Mouse (Mus musculus): ENCODE results near the gene Thrap3. TPM values are rescaled to one million over a fixed set of nuclear protein-coding genes. Genes with fewer than 3 reads are reported as not detected.

Gene Thrap3
- polyA plus RNA-seq, 1 experiment from 2014 or later, result 163 TPM

DNA sequence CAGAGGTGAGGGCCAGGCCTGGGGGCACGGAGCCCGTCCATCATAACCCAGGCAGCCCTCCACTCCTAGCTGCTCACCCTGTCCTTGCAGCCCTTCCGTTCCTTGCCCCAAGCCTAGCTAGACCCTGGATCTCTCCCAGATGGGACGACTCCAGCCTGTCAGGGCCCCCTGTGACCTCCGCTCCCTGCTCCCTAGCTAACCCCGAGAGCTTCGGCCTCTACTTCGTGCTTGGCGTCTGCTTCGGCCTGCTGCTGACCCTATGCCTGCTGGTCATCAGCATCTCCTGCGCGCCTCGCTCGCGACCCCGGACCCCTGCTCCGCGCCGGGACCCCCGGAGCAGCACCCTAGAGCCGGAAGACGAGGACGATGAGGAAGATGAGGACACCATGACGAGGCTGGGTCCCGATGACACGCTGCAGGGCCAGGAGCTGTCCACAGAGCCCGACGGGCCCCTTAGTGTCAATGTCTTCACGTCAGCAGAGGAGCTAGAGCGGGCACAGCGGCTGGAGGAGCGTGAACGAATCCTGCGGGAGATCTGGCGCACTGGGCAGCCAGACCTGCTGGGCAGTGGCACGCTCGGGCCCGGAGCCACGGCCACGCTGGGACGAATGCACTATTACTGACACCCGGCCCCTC is 53.4 kb downstream of the Thrap3 start:
- Histone ChIP-seq H3K36me3 (no peaks in the 10 kb centered on the region), H3K4me1 (replicated peaks) (peaks cover 22% of the 10 kb centered on the region), H3K9ac (peak overlapping the region; percentile 70), H3K27ac (peak overlapping the region; percentile 23; the same call in 1 of the 2 replicates), H3K4me3 (peak overlapping the region; percentile 45), H3K27me3 (peaks cover 58% of the 10 kb centered on the region), H3K9me3 (no peaks in the 10 kb centered on the region), H3K4me2 (peak overlapping the region; percentile 69)
- ATAC-seq (ENCODE audit: low FRiP score), result no peak
- WGBS, result 20% methylated on average over 42 of the region's 42 CpGs

GRCm38 (mm10) chr4:126148161-126148961 is 54.2 kb downstream of the Thrap3 start:
- WGBS, result under 1% methylated on average over 60 of the region's 67 CpGs
- peak; percentile 26 for ATAC-seq (ENCODE audit: low FRiP score)
- peak overlapping the region; percentile 23 for H3K27ac ChIP-seq

DNA sequence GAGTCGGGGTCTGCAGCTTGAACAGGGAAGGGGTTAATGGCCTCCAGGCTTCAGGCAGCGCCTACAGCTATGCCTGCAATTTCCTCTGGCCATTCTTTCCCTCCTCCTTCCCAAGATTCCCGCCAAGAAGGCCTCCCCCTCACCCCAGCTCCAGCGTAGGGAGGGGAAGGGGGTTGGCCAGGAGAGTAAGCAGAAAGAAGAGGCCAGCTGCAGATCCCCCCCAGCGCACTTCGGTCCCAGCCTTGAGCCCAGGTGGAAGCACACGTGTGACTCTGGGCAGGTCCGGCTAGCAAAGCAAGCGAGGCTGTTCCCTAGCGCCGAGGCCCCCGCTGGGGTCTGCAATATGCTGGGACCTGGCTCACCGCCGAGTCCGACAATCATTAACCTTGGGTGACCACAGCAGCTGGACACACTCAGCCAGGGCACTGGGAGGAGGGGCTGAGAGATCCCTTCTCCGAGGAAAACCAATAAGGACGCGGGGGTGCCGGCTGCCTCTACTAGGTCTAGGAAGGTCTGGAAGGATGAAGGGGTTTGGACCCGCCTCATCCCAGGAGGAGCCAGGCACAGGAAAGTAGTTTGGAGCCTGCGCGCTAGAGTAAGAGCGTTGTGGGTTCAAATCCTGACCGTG is 54.9 kb downstream of the Thrap3 start, which contains the start of gene Eva1b:
Gene Eva1b, plus strand, starts transcription at position 212 of the 628 bp plus-strand sequence.
- Histone ChIP-seq H3K27me3 (peaks cover 58% of the 10 kb centered on the region), H3K4me1 (replicated peaks) (peaks cover 22% of the 10 kb centered on the region), H3K4me2 (peak within 1 kb of the TSS; percentile 69), H3K9ac (peak within 1 kb of the TSS; percentile 70), H3K36me3 (no peaks in the 10 kb centered on the region), H3K4me3 (peak within 1 kb of the TSS; percentile 45), H3K27ac (peak within 1 kb of the TSS; percentile 23), H3K9me3 (no peaks in the 10 kb centered on the region)
- WGBS, result 1% methylated on average over 24 of the region's 24 CpGs
- ATAC-seq (ENCODE audit: low FRiP score), result 0 out of 2 replicates have a peak, but pooled peaks have one; percentile 12

More at GRCm38 (mm10) chr4:126148161-126148961, 54.2 kb downstream of the Thrap3 start:
- H3K9me3 ChIP-seq, result no peaks in the 10 kb centered on the region
- H3K27me3 ChIP-seq, result peaks cover 58% of the 10 kb centered on the region
- peak overlapping the region; percentile 70 for H3K9ac ChIP-seq
- peaks cover 22% of the 10 kb centered on the region for H3K4me1 ChIP-seq (replicated peaks)
- H3K36me3 ChIP-seq, result no peaks in the 10 kb centered on the region
- H3K4me2 ChIP-seq, result peak overlapping the region; percentile 69
- H3K4me3 ChIP-seq, result peak overlapping the region; percentile 45

GRCm38 (mm10) chr4:126146974-126147532 is 55.5 kb downstream of the Thrap3 start:
- no peak overlapping the region for H3K4me2 ChIP-seq

DNA sequence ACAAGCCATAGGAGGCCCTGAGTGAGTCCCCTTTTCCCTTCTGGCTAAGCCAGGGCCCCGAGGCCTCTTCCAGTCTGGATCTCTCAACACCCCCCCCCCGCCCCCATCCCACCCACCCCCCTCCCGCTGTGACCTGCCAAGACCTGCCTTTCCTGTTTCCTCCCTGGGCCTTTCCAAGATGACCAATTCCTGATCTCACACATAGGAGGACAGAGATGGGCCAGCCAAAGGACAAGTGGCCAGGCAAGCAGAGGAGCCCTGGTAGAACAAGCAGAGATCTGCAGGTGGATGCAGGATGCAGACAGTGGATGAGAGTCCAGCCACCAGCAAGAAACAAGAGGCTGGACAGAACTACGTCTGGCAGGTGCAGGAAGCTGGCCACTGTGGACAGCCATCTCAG is 57.2 kb downstream of the Thrap3 start:
- H3K36me3 ChIP-seq, result peaks cover 8% of the 10 kb centered on the region
- H3K9me3 ChIP-seq, result no peaks in the 10 kb centered on the region
- peaks cover 37% of the 10 kb centered on the region for H3K27me3 ChIP-seq
- peaks cover 22% of the 10 kb centered on the region for H3K4me1 ChIP-seq (replicated peaks)
- no peak for ATAC-seq (ENCODE audit: low FRiP score)
- no peak overlapping the region for H3K4me2 ChIP-seq
- no peak overlapping the region for H3K4me3 ChIP-seq
- no peak overlapping the region for H3K9ac ChIP-seq
- 45% methylated on average over 4 of the region's 4 CpGs for WGBS
- H3K27ac ChIP-seq, result no peak overlapping the region

More at GRCm38 (mm10) chr4:126146974-126147532, 55.5 kb downstream of the Thrap3 start:
- ATAC-seq (ENCODE audit: low FRiP score), result no peak
- H3K9me3 ChIP-seq, result no peaks in the 10 kb centered on the region
- no peak overlapping the region for H3K4me3 ChIP-seq
- 54% methylated on average over 9 of the region's 9 CpGs for WGBS
- H3K9ac ChIP-seq, result no peak overlapping the region
- peaks cover 54% of the 10 kb centered on the region for H3K27me3 ChIP-seq
- no peaks in the 10 kb centered on the region for H3K36me3 ChIP-seq
- H3K4me1 ChIP-seq (replicated peaks), result peaks cover 22% of the 10 kb centered on the region
- H3K27ac ChIP-seq, result no peak overlapping the region

GRCm38 (mm10) chr4:126141021-126141420 is 61.5 kb downstream of the Thrap3 start:
- no peak for ATAC-seq (ENCODE audit: low FRiP score)
- no peaks in the 10 kb centered on the region for H3K27me3 ChIP-seq
- no peak overlapping the region for H3K27ac ChIP-seq
- 79% methylated on average over 5 of the region's 5 CpGs for WGBS
- H3K36me3 ChIP-seq, result peaks cover 50% of the 10 kb centered on the region
- no peak overlapping the region for H3K4me2 ChIP-seq
- H3K4me1 ChIP-seq (replicated peaks), result no peaks in the 10 kb centered on the region
- no peaks in the 10 kb centered on the region for H3K9me3 ChIP-seq
- no peak overlapping the region for H3K9ac ChIP-seq
- no peak overlapping the region for H3K4me3 ChIP-seq

DNA sequence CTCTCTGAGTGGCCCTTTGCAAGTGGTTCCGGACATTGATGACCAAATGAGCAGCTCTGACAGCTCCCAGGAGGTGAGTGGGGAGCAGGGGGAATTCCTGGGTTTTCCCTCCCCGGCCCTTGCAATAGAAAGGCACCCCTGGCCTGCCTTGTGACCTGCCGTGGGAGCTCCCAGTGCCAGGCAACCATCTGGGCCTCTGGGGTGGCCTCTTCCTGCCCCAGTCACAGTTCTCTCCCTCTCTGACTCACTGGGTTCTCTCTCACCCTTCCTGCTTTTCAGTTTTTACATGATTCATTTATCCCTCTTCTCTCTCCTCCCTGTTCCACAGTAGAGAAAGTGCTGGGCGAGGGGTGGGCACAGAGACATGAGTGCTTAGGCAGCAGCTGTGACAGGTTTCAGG is 64.8 kb downstream of the Thrap3 start:
- H3K27me3 ChIP-seq, result no peaks in the 10 kb centered on the region
- no peak overlapping the region for H3K4me3 ChIP-seq
- 81% methylated on average over 4 of the region's 4 CpGs for WGBS
- ATAC-seq (ENCODE audit: low FRiP score), result no peak
- no peak overlapping the region for H3K27ac ChIP-seq
- H3K4me1 ChIP-seq (replicated peaks), result peaks cover 2% of the 10 kb centered on the region; the same call in 1 of the 2 replicates
- no peaks in the 10 kb centered on the region for H3K9me3 ChIP-seq
- H3K9ac ChIP-seq, result no peak overlapping the region
- peaks cover 81% of the 10 kb centered on the region for H3K36me3 ChIP-seq
- no peak overlapping the region for H3K4me2 ChIP-seq

DNA sequence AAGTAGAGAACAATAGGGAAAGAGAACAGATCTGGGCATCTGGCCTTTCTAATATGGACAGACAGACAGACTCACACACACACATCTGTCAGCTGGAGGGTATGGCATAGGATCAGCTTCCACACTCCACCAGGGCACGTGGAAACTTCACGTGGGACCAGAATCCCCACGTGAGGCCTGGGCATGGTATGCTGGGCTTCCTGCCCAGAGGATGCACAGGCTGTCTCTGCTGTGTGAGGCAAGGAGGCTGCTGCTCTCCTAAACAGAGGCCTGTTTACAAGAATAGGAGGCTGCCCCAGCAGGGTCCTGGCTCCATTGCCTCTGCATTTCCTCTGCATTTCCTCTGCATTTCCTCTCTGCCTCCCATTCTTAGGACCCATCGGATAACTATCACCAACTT is 67.9 kb downstream of the Thrap3 start:
- no peak overlapping the region; the same call in 1 of the 2 replicates for H3K9ac ChIP-seq
- 90% methylated on average over 4 of the region's 4 CpGs for WGBS
- no peak overlapping the region for H3K4me2 ChIP-seq
- no peaks in the 10 kb centered on the region for H3K9me3 ChIP-seq
- H3K27me3 ChIP-seq, result no peaks in the 10 kb centered on the region
- no peak overlapping the region for H3K27ac ChIP-seq
- peaks cover 30% of the 10 kb centered on the region for H3K4me1 ChIP-seq (replicated peaks)
- no peak for ATAC-seq (ENCODE audit: low FRiP score)
- H3K4me3 ChIP-seq, result no peak overlapping the region
- H3K36me3 ChIP-seq, result peaks cover 89% of the 10 kb centered on the region

DNA sequence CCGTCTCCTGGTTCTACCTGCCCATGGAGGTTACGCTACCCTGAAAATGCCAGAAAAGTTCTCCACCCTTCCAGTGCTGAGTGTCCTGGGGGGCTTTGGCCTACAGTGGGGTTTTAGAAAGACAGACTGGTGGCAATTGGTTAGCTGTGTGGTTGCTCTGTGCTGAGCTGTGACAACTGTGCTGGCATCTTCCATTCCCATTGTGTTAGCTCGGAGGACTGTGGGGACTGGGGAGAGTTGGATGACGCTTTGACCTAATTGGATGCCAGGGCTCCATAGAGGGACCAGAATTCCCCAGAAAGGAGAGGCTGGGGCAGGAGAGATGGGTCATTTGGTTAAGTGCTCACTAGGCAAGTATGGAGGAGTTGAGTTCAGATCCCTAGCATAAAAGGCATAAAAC is 68.3 kb downstream of the Thrap3 start:
- Histone ChIP-seq H3K4me1 (replicated peaks) (peaks cover 30% of the 10 kb centered on the region), H3K4me3 (no peak overlapping the region), H3K27me3 (no peaks in the 10 kb centered on the region), H3K9ac (no peak overlapping the region), H3K36me3 (peaks cover 89% of the 10 kb centered on the region), H3K27ac (no peak overlapping the region), H3K9me3 (no peaks in the 10 kb centered on the region), H3K4me2 (no peak overlapping the region)
- no peak for ATAC-seq (ENCODE audit: low FRiP score)
- 95% methylated on average over 4 of the region's 4 CpGs for WGBS

DNA sequence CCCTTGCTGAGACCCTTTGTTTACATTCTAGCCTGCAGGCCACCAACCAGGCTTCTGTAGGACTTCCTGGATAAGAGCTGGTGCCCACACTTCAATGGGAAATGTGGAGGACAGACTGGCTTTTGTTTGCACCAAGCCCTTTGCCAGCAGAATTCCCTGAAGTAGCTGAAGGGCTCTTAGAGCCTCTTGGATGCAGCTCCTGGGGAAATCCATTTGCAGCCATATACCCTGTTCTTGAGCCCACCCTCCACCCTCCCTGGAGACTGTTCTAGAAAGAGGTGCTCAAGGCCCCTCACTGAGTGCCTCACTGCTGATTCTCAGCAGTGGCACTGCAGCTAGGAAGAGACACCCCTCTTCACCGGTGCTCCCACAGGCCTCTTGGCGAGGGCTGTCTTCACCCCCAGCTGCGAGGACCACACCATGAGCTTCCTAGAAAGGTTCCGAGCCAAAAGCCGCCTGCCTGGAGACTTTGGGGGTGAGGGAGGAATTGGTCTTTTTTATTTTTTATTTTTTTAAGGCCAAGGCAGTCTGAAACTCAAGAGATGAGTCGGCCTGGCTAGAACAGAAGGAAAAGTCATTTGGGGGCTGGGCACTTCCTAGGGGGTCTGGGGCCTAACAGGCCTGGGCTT is 69.8 kb downstream of the Thrap3 start:
- Histone ChIP-seq H3K27ac (0 out of 2 replicates have a peak overlapping the region, but pooled peaks have one; percentile 20), H3K4me1 (replicated peaks) (peaks cover 30% of the 10 kb centered on the region), H3K9me3 (no peaks in the 10 kb centered on the region), H3K4me3 (no peak overlapping the region), H3K9ac (peak overlapping the region; percentile 6; the same call in 1 of the 2 replicates), H3K4me2 (no peak overlapping the region), H3K27me3 (no peaks in the 10 kb centered on the region), H3K36me3 (peaks cover 89% of the 10 kb centered on the region)
- ATAC-seq (ENCODE audit: low FRiP score), result no peak
- WGBS, result 75% methylated on average over 6 of the region's 6 CpGs

DNA sequence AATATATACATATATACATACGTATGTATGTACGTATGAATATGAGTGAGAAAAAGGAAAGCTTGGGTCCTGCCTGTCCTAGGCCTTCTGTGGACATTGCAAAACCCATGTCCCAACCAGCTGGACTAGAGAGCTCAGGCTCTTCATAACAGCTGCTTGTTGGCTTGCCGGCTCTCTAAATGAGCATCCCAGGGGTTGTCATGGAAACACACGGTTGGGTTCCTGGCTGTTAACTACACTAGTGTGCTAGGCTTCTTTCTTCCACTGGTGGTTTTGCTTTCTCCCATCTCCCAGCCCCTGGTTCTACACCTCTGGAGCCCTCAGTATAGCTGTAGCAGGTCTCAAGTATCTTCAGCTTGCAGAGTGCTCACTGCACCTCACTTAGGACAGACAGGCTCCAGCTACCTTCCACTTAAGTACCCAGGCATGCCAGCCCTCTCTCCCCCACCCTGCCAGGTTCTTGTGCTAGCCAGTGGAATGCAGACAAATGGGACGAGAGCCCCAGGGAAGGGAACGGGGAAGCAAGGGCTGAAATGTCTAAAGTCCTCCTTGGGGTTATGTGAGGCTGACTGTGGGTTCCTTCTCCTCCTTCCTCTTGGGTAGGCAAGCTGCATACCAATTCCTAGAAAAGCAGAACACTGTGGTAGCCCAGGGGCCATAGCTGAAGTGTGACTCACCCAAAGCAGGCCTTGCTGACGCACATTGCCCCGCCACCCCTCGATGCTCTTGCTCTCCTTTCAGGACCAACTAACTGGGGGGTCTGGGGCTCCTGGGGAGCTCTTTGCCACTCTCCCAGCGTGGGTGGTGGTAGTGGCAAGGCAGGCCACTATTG is 71.1 kb downstream of the Thrap3 start:
- Histone ChIP-seq H3K4me2 (no peak overlapping the region), H3K36me3 (peaks cover 88% of the 10 kb centered on the region), H3K4me1 (replicated peaks) (peaks cover 30% of the 10 kb centered on the region), H3K27ac (peak overlapping the region; percentile 67), H3K9ac (no peak overlapping the region; the same call in 1 of the 2 replicates), H3K9me3 (no peaks in the 10 kb centered on the region), H3K4me3 (no peak overlapping the region), H3K27me3 (no peaks in the 10 kb centered on the region)
- 56% methylated on average over 10 of the region's 10 CpGs for WGBS
- peak; percentile 52; the same call in 1 of the 2 replicates for ATAC-seq (ENCODE audit: low FRiP score)

All from hindbrain, embryonic 13.5 days (tissue).